Mouse (Mus musculus) adrenal gland, postnatal 4 days (tissue): Measurements from ENCODE around the gene Anks1. TPM values are rescaled to one million over a fixed set of nuclear protein-coding genes. Genes with fewer than 3 reads are reported as not detected.
A peak's percentile ranks its signal among the peaks of the same experiment; 100 is the strongest.
"Not testable (repeated sequence)": the region's sequence is repeated elsewhere in the genome, so short reads cannot be mapped to it uniquely, and the experiment has no call there.

Experiments used
- DNase-seq, 2 experiments: peaks; one replicate each; pipeline ENCODE4 v3.0.0; 2021 to 2022; ENCODE audit warnings: low spot score in 2 of 2, mixed read lengths in 2 of 2
- total RNA-seq, 2 experiments: library from RNA; stranded (reverse); gene quantifications; 2 replicates each; pipeline ENCODE4 v1.2.3; 2021

Anks1 gene
- total RNA-seq, 2 experiments from 2014 or later = 33.7 to 37.4 TPM

GRCm38 (mm10) chr17:27965292-27965691 is 56.2 kb downstream of the Anks1 start:
- DNase-seq = no peak

DNA sequence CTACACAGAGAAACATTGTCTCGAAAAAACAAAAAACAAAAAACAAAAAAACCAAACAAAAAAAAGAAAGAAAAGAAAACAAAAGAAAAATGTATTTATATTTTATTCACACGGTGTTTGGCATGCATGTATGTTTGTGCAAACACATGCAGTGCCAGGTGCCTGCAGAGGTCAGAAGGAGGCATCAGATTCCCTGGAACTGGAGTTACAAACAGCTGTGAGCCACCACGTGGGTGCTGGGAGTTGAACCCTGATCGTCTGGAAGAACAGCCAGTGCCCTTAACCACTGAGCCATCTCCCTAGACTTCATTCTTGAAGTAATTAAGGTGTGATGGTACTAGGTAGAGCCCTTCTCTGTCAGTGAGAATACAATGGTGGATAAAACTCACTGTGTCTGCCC is 57.0 kb downstream of the Anks1 start:
- DNase-seq = no peak

DNA sequence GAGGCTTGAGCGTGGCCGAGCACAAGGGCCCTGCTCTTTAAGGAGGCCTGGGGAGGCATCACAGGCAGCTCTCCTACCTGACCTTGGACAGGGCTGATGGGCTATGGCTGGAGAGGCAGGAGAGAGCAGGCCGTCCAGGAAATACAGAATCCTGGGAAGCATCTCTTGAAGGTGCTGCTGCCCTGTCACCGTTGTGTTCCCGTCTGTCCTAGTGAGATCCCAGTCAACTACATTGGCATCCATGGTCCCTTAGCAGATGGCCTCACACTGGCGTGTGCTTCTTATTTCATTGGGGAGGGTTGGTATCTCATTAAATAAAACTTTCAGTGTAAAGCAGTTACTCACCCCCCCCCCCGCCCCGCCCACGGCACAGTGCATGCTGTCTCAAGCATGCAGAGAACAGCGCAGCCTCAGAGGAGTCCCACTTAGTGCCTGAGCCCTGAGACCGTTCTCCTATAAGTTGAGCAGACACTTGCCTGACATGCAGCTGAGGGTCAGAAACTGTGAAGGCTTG is 57.5 kb downstream of the Anks1 start:
- DNase-seq = no peak

DNA sequence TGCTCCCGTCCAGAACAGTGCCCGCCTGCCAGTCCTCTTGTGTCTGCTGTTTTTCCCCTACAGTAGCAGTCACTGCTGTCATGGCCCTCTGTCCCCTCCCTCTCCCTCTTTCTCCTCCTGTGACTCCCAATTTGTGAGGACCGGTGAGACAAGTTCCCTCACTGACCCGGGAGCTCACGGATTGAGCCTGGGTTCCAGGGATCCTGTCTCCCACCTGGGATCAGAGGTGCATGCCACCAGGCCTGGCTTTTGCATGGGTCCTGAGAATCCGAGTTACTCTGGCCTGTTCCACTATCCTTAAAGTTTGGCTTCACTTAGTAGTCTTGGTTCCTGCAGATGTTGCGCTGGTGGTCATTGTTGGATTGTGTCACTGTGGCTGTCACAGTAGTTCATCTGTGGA is 58.4 kb downstream of the Anks1 start:
- no peak for DNase-seq

DNA sequence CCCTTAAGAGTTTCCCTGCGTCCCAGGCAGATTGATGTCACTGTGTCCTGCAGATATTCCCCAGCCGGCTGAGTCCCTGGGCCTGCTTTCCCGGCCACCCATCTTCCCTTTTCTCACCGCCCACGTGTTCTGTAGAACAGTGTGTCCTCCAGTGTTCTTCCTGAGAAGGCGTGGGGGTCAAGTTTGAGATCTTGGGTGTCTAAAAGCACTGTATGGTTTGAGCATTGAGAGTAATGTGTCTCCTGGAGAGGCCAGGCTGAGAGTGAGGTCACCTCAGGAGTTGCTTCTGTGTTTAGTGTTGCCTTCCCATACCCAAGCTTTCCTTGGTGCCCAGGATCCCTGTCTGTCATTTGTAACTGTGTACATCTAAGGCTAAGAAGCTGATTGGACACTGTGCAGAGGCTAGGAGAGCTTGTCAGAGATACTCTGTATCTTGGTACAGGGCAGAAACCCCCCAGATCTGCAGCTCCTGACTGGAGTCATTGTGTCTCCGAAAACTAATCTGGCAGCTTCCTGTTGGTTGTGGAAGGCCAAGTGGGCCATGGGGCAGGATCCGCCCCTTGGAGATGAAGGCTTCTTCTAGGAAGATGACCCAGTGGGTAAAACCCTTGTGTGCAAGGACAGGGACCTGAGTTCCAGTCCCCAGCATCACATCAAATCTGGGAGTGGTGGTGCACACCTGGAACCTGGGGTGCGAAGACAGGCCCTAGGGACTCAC is 59.1 kb downstream of the Anks1 start:
- DNase-seq = no peak

DNA sequence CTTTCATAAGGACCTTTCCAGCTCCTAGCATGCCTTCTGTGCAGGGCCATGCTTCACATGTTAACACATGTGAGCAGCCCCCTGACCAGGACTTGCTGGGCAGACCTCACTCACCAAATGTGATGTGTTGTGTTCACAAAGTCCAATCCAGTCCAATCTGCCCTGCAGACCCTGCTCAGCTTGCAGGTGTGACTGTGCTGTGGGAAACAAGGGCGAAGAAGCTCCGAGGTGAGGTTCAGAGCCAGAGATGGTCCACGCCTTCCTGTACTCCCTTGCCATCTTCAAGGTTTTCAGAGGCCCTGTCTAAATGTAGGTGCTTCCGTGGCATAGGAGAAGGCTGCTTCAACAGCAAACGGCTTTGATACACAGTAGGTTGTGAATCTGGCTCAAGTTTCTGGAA is 59.8 kb downstream of the Anks1 start:
- no peak for DNase-seq

DNA sequence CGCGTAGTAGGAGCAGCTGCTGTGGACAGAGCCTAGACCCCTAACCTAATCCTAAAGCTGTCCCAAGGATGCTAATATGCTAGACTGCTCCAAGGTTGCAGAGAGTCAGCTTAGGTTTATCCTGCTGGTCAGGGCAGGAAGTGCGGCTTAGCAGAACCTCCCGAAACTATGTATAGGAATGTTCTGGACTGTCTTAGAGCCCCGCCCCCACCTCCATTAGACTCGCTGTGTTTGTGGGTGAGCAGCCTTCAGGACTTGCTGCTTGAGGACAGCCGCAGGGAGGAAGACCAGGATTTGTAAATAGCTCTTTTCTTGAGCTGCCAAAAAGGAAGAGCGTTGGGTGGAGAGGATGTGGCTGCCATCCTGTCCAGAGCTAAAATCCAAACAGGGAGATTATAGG is 60.3 kb downstream of the Anks1 start:
- no peak for DNase-seq

DNA sequence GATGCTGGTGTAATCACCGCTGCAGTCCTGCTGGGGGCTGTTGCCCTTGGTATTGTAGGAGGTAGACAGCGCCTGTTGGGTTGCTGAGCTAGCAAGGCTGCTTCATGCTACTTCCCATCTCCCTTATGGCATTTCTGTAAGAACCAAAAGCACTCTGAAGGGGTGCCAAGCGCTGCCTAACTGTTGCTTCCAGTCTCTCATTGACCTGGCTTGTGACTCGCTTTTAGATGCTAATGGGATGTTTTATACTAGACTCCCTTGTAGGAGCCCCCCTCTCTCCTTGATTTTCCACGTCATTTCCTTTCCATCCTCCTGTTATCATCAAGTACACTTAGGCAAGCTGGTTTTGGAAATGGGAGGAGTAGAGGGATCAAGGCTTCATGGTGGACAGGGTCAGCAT is 60.8 kb downstream of the Anks1 start:
- no peak for DNase-seq

DNA sequence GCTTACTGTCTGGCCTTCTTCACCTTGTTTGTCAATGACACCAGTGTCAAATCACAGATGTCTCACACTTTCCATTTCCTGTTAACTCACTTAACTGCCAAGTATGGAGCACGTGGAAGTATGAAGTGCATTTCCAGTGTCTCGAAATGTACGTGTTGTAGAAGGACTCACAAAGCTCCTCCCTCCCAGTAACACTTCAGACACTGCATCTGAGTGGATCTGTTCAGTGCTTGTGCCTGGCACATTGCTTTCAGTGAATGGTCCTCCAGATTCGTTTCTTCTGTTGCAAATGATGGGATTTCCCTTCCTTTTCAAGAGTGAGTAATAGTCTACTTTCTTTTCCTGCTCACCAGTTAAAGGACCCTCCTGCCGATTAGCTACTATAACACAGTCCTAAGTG is 61.2 kb downstream of the Anks1 start:
- DNase-seq = no peak

- DNase-seq = peak in 1 of 2 experiments; percentile 44
Measured at GRCm38 (mm10) chr17:27971496-27971895, 62.4 kb downstream of the Anks1 start.

GRCm38 (mm10) chr17:27973337-27973736 is 64.2 kb downstream of the Anks1 start:
- no peak for DNase-seq

- no peak for DNase-seq
Measured at GRCm38 (mm10) chr17:27976266-27976665, 67.2 kb downstream of the Anks1 start.

DNA sequence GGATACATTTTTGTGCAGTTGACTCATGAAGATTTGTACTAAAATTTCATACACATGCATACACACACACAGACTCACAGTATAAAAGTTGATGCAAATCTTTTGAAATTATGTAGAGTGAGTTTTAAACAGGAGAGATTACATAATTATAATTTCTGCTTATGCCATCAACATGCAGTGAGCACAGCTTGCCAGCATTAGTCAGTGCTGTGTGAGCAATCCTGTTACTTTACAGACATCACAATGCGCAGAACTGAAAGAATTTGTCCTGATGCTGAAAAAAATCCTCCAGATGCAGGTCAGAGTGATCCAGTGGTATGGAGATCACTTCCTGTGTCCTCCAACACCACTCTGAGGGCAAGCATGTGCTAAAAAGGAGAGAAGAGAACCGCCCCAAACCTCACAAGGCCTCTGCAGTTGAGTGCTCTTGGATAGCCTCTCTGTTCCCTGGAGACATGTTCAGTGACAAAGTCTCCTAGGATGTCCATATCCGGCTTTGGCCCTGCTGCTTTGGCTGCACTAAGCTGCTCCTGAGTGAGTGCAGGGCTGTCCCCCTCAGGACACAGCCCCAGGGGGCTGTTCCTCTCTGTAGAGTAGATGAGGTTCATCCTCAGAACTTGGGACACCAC is 68.0 kb downstream of the Anks1 start:
- DNase-seq = no peak

DNA sequence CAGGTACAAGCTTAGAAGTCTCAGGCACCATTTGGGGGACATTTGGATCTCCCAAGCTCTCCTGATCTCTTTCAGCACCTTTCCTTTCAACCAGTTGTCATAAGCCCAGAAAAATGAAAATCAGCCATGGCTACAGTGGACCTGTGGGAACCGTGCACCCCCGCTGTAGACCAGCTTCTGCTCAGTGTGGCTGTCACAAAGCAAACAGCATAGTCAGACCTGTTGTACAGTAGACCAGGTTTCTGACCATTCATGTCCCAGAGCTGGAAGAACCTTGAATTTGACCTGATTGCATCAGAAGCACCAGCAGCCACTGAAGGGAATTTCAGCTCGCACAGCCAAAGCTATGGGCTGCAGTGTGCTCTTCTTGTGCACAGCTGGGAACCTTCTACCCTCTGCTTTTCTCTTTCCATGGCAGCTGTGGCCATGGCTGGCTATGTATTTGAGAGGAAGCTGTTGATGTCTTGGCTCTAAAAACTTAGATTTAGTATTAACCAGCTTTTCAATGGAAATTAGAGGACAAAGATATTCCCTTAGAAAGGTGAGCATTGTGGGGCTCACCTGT is 71.4 kb downstream of the Anks1 start:
- no peak for DNase-seq

- DNase-seq = no peak
Measured at GRCm38 (mm10) chr17:27981451-27982069, 72.5 kb downstream of the Anks1 start.

DNA sequence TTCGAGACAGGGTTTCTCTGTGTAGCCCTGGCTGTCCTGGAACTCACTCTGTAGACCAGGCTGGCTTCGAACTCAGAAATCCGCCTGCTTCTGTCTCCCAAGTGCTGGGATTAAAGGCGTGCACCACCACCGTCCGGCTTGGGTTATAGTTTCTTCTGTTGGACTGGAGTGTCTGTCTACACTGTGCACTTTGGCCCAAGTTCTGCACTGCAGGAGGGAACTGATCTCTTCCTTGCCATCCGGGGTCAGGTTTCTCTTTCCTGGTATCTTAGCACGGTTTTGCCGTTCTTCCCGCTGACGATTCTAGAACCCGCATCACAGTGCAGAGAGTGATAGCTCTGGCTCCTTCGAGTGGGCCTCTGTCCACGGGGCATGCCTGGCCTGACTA is 73.0 kb downstream of the Anks1 start:
- not testable (repeated sequence) for DNase-seq

DNA sequence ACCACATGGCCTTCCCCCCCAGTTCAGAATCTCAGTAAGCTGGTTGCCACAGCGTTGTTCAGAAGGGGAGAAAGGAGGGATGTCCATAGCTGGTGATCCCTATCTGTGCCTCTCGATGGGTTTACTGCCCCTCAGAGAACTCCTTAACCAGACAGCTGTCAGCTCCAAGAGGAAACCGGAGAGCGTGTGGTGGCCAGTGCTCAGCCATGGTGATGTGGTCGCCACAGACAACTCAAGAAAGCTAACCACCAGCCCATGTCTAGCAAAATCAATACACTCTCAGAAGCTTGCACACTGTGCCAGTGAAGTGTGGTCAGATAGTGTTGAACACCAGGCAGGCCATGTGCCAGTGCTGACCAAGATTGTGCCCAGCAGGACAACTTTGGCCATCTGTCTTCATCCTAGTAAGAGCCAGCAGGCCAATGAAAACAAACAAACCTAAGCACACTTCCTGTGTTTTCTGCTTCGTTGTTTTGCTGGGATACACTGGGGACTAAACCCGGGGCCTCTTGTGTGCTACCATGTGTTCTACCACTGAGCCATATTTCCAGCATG is 73.7 kb downstream of the Anks1 start:
- DNase-seq = no peak

DNA sequence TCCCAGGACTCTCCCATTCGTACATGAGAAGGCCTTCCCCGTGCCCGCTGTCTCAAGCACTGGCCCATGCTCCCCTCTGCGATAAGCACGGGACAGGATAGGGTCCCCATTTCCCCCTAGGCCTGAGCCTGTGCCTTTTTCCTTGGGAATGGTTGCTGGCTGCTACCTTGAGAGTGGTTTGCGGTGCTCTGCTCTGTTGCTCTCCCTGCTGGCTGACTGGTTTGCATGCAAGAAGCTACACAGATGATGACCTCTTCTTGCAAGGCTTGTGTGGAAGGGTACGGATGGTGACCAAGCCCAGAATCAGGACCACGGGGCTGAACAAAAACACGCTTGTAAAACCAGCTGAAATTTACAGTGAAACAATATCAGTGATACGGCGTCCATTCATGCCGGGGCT is 75.3 kb downstream of the Anks1 start:
- DNase-seq = no peak

GRCm38 (mm10) chr17:27986106-27986505 is 77.0 kb downstream of the Anks1 start:
- DNase-seq = no peak

- DNase-seq = peak; percentile 73 to 75
Measured at GRCm38 (mm10) chr17:27989807-27990542, 80.9 kb downstream of the Anks1 start.
